Mouse (Mus musculus) MEL (cell line): ENCODE measurements around the gene Lrrc29. TPM values are rescaled to one million over a fixed set of nuclear protein-coding genes. Genes with fewer than 3 reads are reported as not detected.

Experiments
- DNase-seq: peaks from one replicate; pipeline ENCODE4 v3.0.0; 2011; ENCODE audit warnings: low read depth, low spot score
- H3K27ac ChIP-seq: 2 replicates; pipeline ENCODE4 v1.5.1; 2012; ENCODE audit warnings: low read depth, mild to moderate bottlenecking, control low read depth, low read length, moderate library complexity; ENCODE audit not compliant: control insufficient read depth
- H3K27me3 ChIP-seq, 2 experiments: fragments of 150-350 bp in 1 of 2; sonication (generic) in 1 of 2; 2 replicates each; pipeline ENCODE4 v1.6.1; 2012; ENCODE audit warnings: low read length in 2 of 2, mild to moderate bottlenecking in 2 of 2, improper control_type of control experiment in 1 of 2, moderate library complexity in 1 of 2; ENCODE audit not compliant: insufficient read depth in 2 of 2, control insufficient read depth in 1 of 2
- H3K36me3 ChIP-seq, 2 experiments: 2 replicates each; pipeline ENCODE4 v1.6.1; 2012 to 2014; ENCODE audit warnings: low read length in 2 of 2, improper control_type of control experiment in 1 of 2, inconsistent platforms in 1 of 2, mild to moderate bottlenecking in 1 of 2; ENCODE audit not compliant: insufficient read depth in 2 of 2, control insufficient read depth in 1 of 2
- H3K4me1 ChIP-seq, 2 experiments: fragments of 150-350 bp in 1 of 2; sonication (generic) in 1 of 2; 2 replicates each; pipeline ENCODE4 v1.6.1; 2012; ENCODE audit warnings: low read length in 2 of 2, improper control_type of control experiment in 1 of 2, mild to moderate bottlenecking in 1 of 2; ENCODE audit not compliant: insufficient read depth in 2 of 2, control insufficient read depth in 1 of 2
- H3K4me3 ChIP-seq, 2 experiments: fragments of 150-350 bp in 1 of 2; sonication (generic) in 1 of 2; 2 replicates each; pipeline ENCODE4 v1.5.1; 2012; ENCODE audit warnings: low read depth in 2 of 2, low read length in 2 of 2, mild to moderate bottlenecking in 2 of 2, moderate library complexity in 2 of 2, control low read depth in 1 of 2, improper control_type of control experiment in 1 of 2; ENCODE audit not compliant: control insufficient read depth in 1 of 2, insufficient read depth in 1 of 2
- H3K79me2 ChIP-seq: 2 replicates; pipeline ENCODE4 v1.6.1; 2012; ENCODE audit warnings: mild to moderate bottlenecking, low read length, moderate library complexity; ENCODE audit not compliant: control insufficient read depth, poor library complexity, insufficient read depth
- H3K9ac ChIP-seq: 2 replicates; pipeline ENCODE4 v1.6.1; 2012; ENCODE audit warnings: low read depth, mild to moderate bottlenecking, control low read depth, low read length, moderate library complexity; ENCODE audit not compliant: control insufficient read depth, poor library complexity, severe bottlenecking
- H3K9me3 ChIP-seq: fragments of 150-350 bp; sonication (generic); replicated peaks from 2 replicates; pipeline ENCODE4 v1.6.1; 2012; ENCODE audit warnings: mild to moderate bottlenecking, low read length, improper control_type of control experiment, moderate library complexity; ENCODE audit not compliant: insufficient read depth
- BHLHE40 ChIP-seq: IDR thresholded peaks from 2 replicates; pipeline ENCODE4 v1.6.1; 2012; ENCODE audit warnings: low read depth, mild to moderate bottlenecking, inconsistent platforms, low read length, improper control_type of control experiment, borderline replicate concordance
- CHD2 ChIP-seq: IDR thresholded peaks from 2 replicates; pipeline ENCODE4 v1.6.1; 2011; ENCODE audit warnings: low read length, improper control_type of control experiment
- E2F4 ChIP-seq: IDR thresholded peaks from 2 replicates; pipeline ENCODE4 v1.6.1; 2011; ENCODE audit warnings: low read depth, low read length, improper control_type of control experiment, borderline replicate concordance
- ELF1 ChIP-seq: IDR thresholded peaks from 2 replicates; pipeline ENCODE4 v1.6.1; 2014; ENCODE audit warnings: low read depth, mild to moderate bottlenecking, inconsistent platforms, low read length, improper control_type of control experiment, moderate library complexity
- EP300 ChIP-seq, 2 experiments: IDR thresholded peaks; 2 replicates each; pipeline ENCODE4 v1.6.1; 2011; ENCODE audit warnings: improper control_type of control experiment in 2 of 2, low read length in 2 of 2, low read depth in 1 of 2, mild to moderate bottlenecking in 1 of 2
- ETS1 ChIP-seq: IDR thresholded peaks from 2 replicates; pipeline ENCODE4 v1.6.1; 2012; ENCODE audit warnings: low read depth, mild to moderate bottlenecking, inconsistent platforms, low read length, improper control_type of control experiment, moderate library complexity
- GATA1 ChIP-seq: IDR thresholded peaks from 2 replicates; pipeline ENCODE4 v1.6.1; 2011; ENCODE audit warnings: low read depth, low read length, improper control_type of control experiment
- HCFC1 ChIP-seq: IDR thresholded peaks from 2 replicates; pipeline ENCODE4 v1.6.1; 2012; ENCODE audit warnings: low read depth, mild to moderate bottlenecking, inconsistent platforms, low read length, improper control_type of control experiment, moderate library complexity
- JUND ChIP-seq: IDR thresholded peaks from 2 replicates; pipeline ENCODE4 v1.6.1; 2011; ENCODE audit warnings: low read depth, mild to moderate bottlenecking, improper control_type of control experiment, low read length
- MAFK ChIP-seq: IDR thresholded peaks from 2 replicates; pipeline ENCODE4 v1.6.1; 2011; ENCODE audit warnings: low read depth, mild to moderate bottlenecking, low read length, improper control_type of control experiment, borderline replicate concordance
- MAX ChIP-seq: IDR thresholded peaks from 2 replicates; pipeline ENCODE4 v1.6.1; 2011; ENCODE audit warnings: low read length, improper control_type of control experiment
- MAZ ChIP-seq: IDR thresholded peaks from 2 replicates; pipeline ENCODE4 v1.6.1; 2012; ENCODE audit warnings: low read depth, mild to moderate bottlenecking, inconsistent platforms, low read length, improper control_type of control experiment
- MEF2A ChIP-seq: IDR thresholded peaks from 2 replicates; pipeline ENCODE4 v1.6.1; 2014; ENCODE audit warnings: low read depth, mild to moderate bottlenecking, inconsistent platforms, low read length, improper control_type of control experiment; ENCODE audit not compliant: poor library complexity, insufficient replicate concordance, severe bottlenecking; ENCODE audit errors: extremely low read depth
- MYB ChIP-seq: IDR thresholded peaks from 2 replicates; pipeline ENCODE4 v1.6.1; 2011; ENCODE audit warnings: mild to moderate bottlenecking, low read depth, low read length, improper control_type of control experiment
- MYC ChIP-seq: IDR thresholded peaks from 2 replicates; pipeline ENCODE4 v1.6.1; 2011; ENCODE audit warnings: low read depth, mild to moderate bottlenecking, low read length, improper control_type of control experiment, moderate library complexity
- NELFE ChIP-seq: IDR thresholded peaks from 2 replicates; pipeline ENCODE4 v1.6.1; 2011; ENCODE audit warnings: low read depth, low read length, improper control_type of control experiment
- POLR2A ChIP-seq, 2 experiments: IDR thresholded peaks; 2 replicates each; pipeline ENCODE4 v1.6.1; 2011 to 2012; ENCODE audit warnings: low read length in 2 of 2, mild to moderate bottlenecking in 2 of 2, control low read depth in 1 of 2, improper control_type of control experiment in 1 of 2, low read depth in 1 of 2, moderate library complexity in 1 of 2; ENCODE audit not compliant: control insufficient read depth in 1 of 2, insufficient read depth in 1 of 2, poor library complexity in 1 of 2
- POLR2AphosphoS2 ChIP-seq: IDR thresholded peaks from 2 replicates; pipeline ENCODE4 v1.6.1; 2011; ENCODE audit warnings: low read length, improper control_type of control experiment
- RAD21 ChIP-seq: IDR thresholded peaks from 2 replicates; pipeline ENCODE4 v1.6.1; 2011; ENCODE audit warnings: mild to moderate bottlenecking, low read depth, low read length, improper control_type of control experiment
- SIN3A ChIP-seq: IDR thresholded peaks from 2 replicates; pipeline ENCODE4 v1.6.1; 2012; ENCODE audit warnings: low read length, improper control_type of control experiment, inconsistent platforms
- SMC3 ChIP-seq: IDR thresholded peaks from 2 replicates; pipeline ENCODE4 v1.6.1; 2011; ENCODE audit warnings: low read depth, low read length, improper control_type of control experiment
- TAL1 ChIP-seq: IDR thresholded peaks from 2 replicates; pipeline ENCODE4 v1.6.1; 2012; ENCODE audit warnings: mild to moderate bottlenecking, inconsistent platforms, low read length, moderate library complexity, mixed read lengths
- TBP ChIP-seq: IDR thresholded peaks from 2 replicates; pipeline ENCODE4 v1.8.0; 2011; ENCODE audit warnings: low read depth, low read length, improper control_type of control experiment
- TCF12 ChIP-seq: IDR thresholded peaks from 2 replicates; pipeline ENCODE4 v1.6.1; 2014; ENCODE audit warnings: low read depth, mild to moderate bottlenecking, inconsistent platforms, low read length, improper control_type of control experiment, moderate library complexity
- UBTF ChIP-seq: IDR thresholded peaks from 2 replicates; pipeline ENCODE4 v1.6.1; 2012; ENCODE audit warnings: low read depth, mild to moderate bottlenecking, inconsistent platforms, low read length, improper control_type of control experiment, moderate library complexity, borderline replicate concordance; ENCODE audit not compliant: insufficient read depth
- USF1 ChIP-seq: IDR thresholded peaks from 2 replicates; pipeline ENCODE4 v1.6.1; 2014; ENCODE audit warnings: low read depth, mild to moderate bottlenecking, inconsistent platforms, low read length, improper control_type of control experiment, moderate library complexity
- USF2 ChIP-seq, 2 experiments: IDR thresholded peaks; 2 replicates each; pipeline ENCODE4 v1.6.1; 2011 to 2012; ENCODE audit warnings: improper control_type of control experiment in 2 of 2, low read length in 2 of 2, borderline replicate concordance in 1 of 2, inconsistent platforms in 1 of 2, low read depth in 1 of 2, mild to moderate bottlenecking in 1 of 2; ENCODE audit not compliant: insufficient read depth in 1 of 2
- ZC3H11A ChIP-seq: IDR thresholded peaks from 2 replicates; pipeline ENCODE4 v1.6.1; 2012; ENCODE audit warnings: low read depth, mild to moderate bottlenecking, inconsistent platforms, low read length, improper control_type of control experiment
- ZMIZ1 ChIP-seq: IDR thresholded peaks from 2 replicates; pipeline ENCODE4 v1.6.1; 2012; ENCODE audit warnings: low read depth, mild to moderate bottlenecking, inconsistent platforms, low read length, improper control_type of control experiment, moderate library complexity
- ZNF384 ChIP-seq: IDR thresholded peaks from 2 replicates; pipeline ENCODE4 v1.6.1; 2012; ENCODE audit warnings: low read depth, mild to moderate bottlenecking, inconsistent platforms, low read length, improper control_type of control experiment
- polyA plus RNA-seq, 2 experiments: library from polyadenylated mRNA; stranded (reverse) in 1 of 2; unstranded in 1 of 2; fragments of >175 nt in 1 of 2; fragments of >200 nt in 1 of 2; gene quantifications; 2 replicates each; pipeline versions ENCODE4 v1.2.1 to v1.2.4; 2012; ENCODE audit warnings: low replicate concordance in 2 of 2, low read depth in 1 of 2; ENCODE audit not compliant: insufficient read length in 2 of 2, insufficient read depth in 1 of 2, missing spikeins in 1 of 2
- total RNA-seq: library from RNA; depleted of rRNA; stranded (reverse); fragments of 300-350 nt; gene quantifications from 2 replicates; pipeline ENCODE4 v1.2.3, GENCODE M21; 2012

The Lrrc29 gene
- total and polyA plus RNA-seq, 3 experiments: 2.6 to 6.1 TPM; not detected in 1

GRCm38 (mm10) chr8:105269461-105269947 lies 56.6 kb downstream of the Lrrc29 start, which contains the start of gene Hsf4 (continued):
- TF ChIP-seq UBTF (peak; percentile 81; the same call in 1 of the 2 replicates), POLR2A (IDR thresholded peaks at IDR 0.05; ENCODE audit: control insufficient read depth in 1 of 2, insufficient read depth in 1 of 2, low read depth in 1 of 2, low read length in 2 of 2, poor library complexity in 1 of 2) (peak; percentile 65 to 78; a peak in 3 of 4 replicates), NELFE (peak; percentile 60), ZNF384 (no peak), JUND (no peak), SIN3A (peak; percentile 40; the same call in 1 of the 2 replicates), ETS1 (no peak), POLR2AphosphoS2 (peak; percentile 66; the same call in 1 of the 2 replicates), USF2 (IDR thresholded peaks at IDR 0.05; ENCODE audit: borderline replicate concordance in 1 of 2, insufficient read depth in 1 of 2, low read depth in 1 of 2, low read length in 2 of 2) (no peak), HCFC1 (no peak; the same call in 1 of the 2 replicates), GATA1 (no peak), RAD21 (no peak), MYC (no peak), BHLHE40 (no peak), TAL1 (no peak), TCF12 (0 out of 2 replicates have a peak, but pooled peaks have one; percentile 14), MAX (0 out of 2 replicates have a peak, but pooled peaks have one; percentile 35), MEF2A (no peak), MAFK (no peak), ZC3H11A (no peak), EP300 (IDR thresholded peaks at IDR 0.05; ENCODE audit: low read depth in 1 of 2, low read length in 2 of 2) (no peak)

- TF ChIP-seq ELF1 (no peak), GATA1 (no peak), USF1 (no peak), SMC3 (no peak), MYB (no peak), TBP (no peak), ETS1 (no peak), NELFE (no peak; the same call in 1 of the 2 replicates), JUND (no peak), MAZ (no peak), MAFK (no peak), ZNF384 (no peak), BHLHE40 (no peak), E2F4 (no peak), ZMIZ1 (no peak), ZC3H11A (no peak), CHD2 (no peak), UBTF (no peak), SIN3A (no peak), POLR2AphosphoS2 (no peak)
These were observed 57.0 kb downstream of the Lrrc29 start for GRCm38 (mm10) chr8:105269075-105269458.

More at GRCm38 (mm10) chr8:105269075-105269458, 57.0 kb downstream of the Lrrc29 start:
- peak overlapping the region; percentile 74 to 81 for H3K4me3 ChIP-seq
- no peaks in the 10 kb centered on the region for H3K9me3 ChIP-seq
- no peak for DNase-seq
- H3K27ac ChIP-seq: peak overlapping the region; percentile 45
- H3K27me3 ChIP-seq: no peaks in the 10 kb centered on the region
- H3K4me1 ChIP-seq: peaks cover 7 to 16% of the 10 kb centered on the region in 2 experiments
- peak overlapping the region; percentile 96 for H3K9ac ChIP-seq
- peaks cover 0 to 10% of the 10 kb centered on the region in 2 experiments; a peak in 2 of 4 replicates for H3K36me3 ChIP-seq
- peaks cover 6% of the 10 kb centered on the region for H3K79me2 ChIP-seq
